Mouse (Mus musculus): Measurements from ENCODE around the gene Gid8. TPM values are rescaled to one million over a fixed set of nuclear protein-coding genes. Genes with fewer than 3 reads are reported as not detected.

Gene Gid8
- polyA plus RNA-seq (2012; rRNA removed): 33.3 and 35.4 TPM in 2 replicates

DNA sequence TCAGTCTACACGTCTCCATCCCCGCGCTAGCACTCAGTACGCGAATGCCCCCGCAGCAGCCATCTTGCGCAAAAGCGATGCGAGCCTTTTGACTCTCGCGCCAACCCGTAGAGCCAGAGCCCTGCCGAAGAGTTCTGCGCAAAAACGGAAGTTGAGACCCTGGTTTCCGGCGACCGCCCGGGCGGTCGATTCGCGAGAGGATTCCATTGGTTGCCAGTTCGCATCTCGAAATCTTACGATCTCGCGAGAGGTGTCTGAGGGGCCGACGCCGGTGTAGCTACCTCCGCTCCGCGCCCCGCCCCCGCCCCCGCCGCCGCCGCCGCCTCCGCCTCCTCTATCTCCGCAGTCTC lies at the start of gene Gid8, which contains the start of gene Dido1:
Gene Gid8, plus strand, starts transcription at position 195 of the 350 bp plus-strand sequence.
Gene Dido1, minus strand, starts transcription at position 77 of the 350 bp plus-strand sequence.
- Histone ChIP-seq H3K27ac (ENCODE audit: insufficient read depth, low read depth, low read length) (peak within 1 kb of the TSS; percentile 79), H3K4me1 (ENCODE audit: control insufficient read depth, insufficient read depth, low read length) (peaks cover 18% of the 10 kb centered on the region), H3K4me3 (ENCODE audit: insufficient read depth, low read depth, low read length) (peak within 1 kb of the TSS; percentile 78), H3K27me3 (replicated peaks; ENCODE audit: control insufficient read depth, insufficient read depth, low read length) (no peaks in the 10 kb centered on the region), H3K36me3 (ENCODE audit: control insufficient read depth, insufficient read depth, low read length) (peaks cover 1% of the 10 kb centered on the region; the same call in 1 of the 2 replicates)
- TF ChIP-seq POLR2A (IDR thresholded peaks at IDR 0.05; ENCODE audit: low read depth, low read length) (peak; percentile 44), CTCF (conservative IDR thresholded peaks at IDR 0.05; ENCODE audit: insufficient read depth, insufficient read length, low read depth, low read length) (no peak)
- under 1% methylated on average over 43 of the region's 43 CpGs for WGBS
- DNase-seq: peak; percentile 99

DNA sequence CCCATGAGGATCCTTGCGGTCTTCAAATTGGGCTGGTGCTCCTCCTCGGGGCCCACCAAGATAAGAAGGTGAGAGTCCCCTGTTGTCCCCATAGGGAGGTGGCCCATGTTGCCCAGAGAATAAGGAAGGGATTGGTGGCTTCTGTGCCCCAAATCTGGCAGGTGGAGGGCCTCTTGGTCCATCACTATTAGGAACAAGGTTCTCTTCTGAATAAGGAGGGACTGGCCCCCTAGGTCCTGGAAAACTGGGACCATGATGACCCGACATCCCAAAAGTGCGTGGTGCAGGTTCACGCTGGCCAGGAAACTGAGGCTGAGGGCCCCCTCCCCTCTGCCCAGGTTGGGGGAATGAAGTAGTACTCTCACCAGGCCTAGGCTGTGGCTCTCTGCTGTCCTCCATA lies 49.4 kb upstream of the Gid8 start:
- Histone ChIP-seq H3K27me3 (replicated peaks; ENCODE audit: control insufficient read depth, insufficient read depth, low read length) (no peaks in the 10 kb centered on the region), H3K27ac (ENCODE audit: insufficient read depth, low read depth, low read length) (no peak overlapping the region), H3K4me1 (ENCODE audit: control insufficient read depth, insufficient read depth, low read length) (no peaks in the 10 kb centered on the region), H3K36me3 (ENCODE audit: control insufficient read depth, insufficient read depth, low read length) (no peaks in the 10 kb centered on the region), H3K4me3 (ENCODE audit: insufficient read depth, low read depth, low read length) (no peak overlapping the region)
- DNase-seq: no peak
- TF ChIP-seq POLR2A (IDR thresholded peaks at IDR 0.05; ENCODE audit: low read depth, low read length): no peak
- TF ChIP-seq CTCF (conservative IDR thresholded peaks at IDR 0.05; ENCODE audit: insufficient read depth, insufficient read length, low read depth, low read length): no peak
- 93% methylated on average over 5 of the region's 5 CpGs for WGBS

DNA sequence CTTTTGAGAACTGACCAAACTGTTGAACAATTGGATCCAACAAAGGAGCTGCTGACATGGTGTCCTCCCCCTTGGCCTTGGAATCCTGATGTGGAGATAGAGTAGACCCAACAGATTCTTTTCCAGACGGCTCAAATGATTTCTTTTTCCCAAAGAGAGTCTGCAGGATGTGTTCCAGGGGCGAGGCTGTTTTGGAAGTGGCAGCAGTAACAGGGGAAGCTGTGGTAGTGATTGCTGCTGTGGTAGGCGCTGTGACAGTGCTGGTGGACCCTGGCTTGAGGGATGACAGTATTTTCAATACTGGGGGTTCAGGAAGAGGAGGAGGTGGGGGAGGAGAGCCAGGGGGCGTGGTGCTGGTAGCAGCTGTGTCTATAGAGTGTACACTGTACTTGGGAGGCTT lies 47.9 kb upstream of the Gid8 start:
- no peak overlapping the region for H3K4me3 ChIP-seq (ENCODE audit: insufficient read depth, low read depth, low read length)
- H3K27ac ChIP-seq (ENCODE audit: insufficient read depth, low read depth, low read length): no peak overlapping the region
- TF ChIP-seq CTCF (conservative IDR thresholded peaks at IDR 0.05; ENCODE audit: insufficient read depth, insufficient read length, low read depth, low read length) (no peak), POLR2A (IDR thresholded peaks at IDR 0.05; ENCODE audit: low read depth, low read length) (no peak)
- no peaks in the 10 kb centered on the region for H3K27me3 ChIP-seq (replicated peaks; ENCODE audit: control insufficient read depth, insufficient read depth, low read length)
- 78% methylated on average over 4 of the region's 4 CpGs for WGBS
- H3K36me3 ChIP-seq (ENCODE audit: control insufficient read depth, insufficient read depth, low read length): no peaks in the 10 kb centered on the region
- DNase-seq: no peak
- H3K4me1 ChIP-seq (ENCODE audit: control insufficient read depth, insufficient read depth, low read length): no peaks in the 10 kb centered on the region

DNA sequence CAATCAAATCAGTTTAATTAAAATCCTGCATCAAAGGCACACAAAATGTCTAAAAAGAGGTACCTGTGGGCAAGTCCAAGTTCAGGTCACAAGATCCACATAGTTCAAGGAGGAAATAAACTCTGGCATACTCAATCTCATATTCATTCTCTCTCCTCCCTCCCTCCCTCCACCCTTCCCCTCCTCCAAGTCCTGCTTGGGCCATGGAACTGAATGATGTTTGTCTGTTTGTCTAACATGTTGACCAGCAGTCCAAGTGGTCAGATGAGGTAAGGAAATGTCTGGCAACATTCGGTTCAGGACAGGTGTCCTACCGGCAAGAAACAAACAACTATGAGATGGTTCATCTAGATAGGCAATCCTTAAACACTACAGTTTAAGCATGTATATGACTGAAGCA lies 33.2 kb upstream of the Gid8 start:
- H3K4me3 ChIP-seq (ENCODE audit: insufficient read depth, low read depth, low read length): no peak overlapping the region
- no peak overlapping the region for H3K27ac ChIP-seq (ENCODE audit: insufficient read depth, low read depth, low read length)
- peaks cover 5% of the 10 kb centered on the region for H3K36me3 ChIP-seq (ENCODE audit: control insufficient read depth, insufficient read depth, low read length)
- H3K27me3 ChIP-seq (replicated peaks; ENCODE audit: control insufficient read depth, insufficient read depth, low read length): no peaks in the 10 kb centered on the region
- no peak for DNase-seq
- TF ChIP-seq POLR2A (IDR thresholded peaks at IDR 0.05; ENCODE audit: low read depth, low read length) (no peak), CTCF (conservative IDR thresholded peaks at IDR 0.05; ENCODE audit: insufficient read depth, insufficient read length, low read depth, low read length) (no peak; the same call in 1 of the 2 replicates)
- 72% methylated on average over 2 of the region's 2 CpGs for WGBS
- no peaks in the 10 kb centered on the region for H3K4me1 ChIP-seq (ENCODE audit: control insufficient read depth, insufficient read depth, low read length)

DNA sequence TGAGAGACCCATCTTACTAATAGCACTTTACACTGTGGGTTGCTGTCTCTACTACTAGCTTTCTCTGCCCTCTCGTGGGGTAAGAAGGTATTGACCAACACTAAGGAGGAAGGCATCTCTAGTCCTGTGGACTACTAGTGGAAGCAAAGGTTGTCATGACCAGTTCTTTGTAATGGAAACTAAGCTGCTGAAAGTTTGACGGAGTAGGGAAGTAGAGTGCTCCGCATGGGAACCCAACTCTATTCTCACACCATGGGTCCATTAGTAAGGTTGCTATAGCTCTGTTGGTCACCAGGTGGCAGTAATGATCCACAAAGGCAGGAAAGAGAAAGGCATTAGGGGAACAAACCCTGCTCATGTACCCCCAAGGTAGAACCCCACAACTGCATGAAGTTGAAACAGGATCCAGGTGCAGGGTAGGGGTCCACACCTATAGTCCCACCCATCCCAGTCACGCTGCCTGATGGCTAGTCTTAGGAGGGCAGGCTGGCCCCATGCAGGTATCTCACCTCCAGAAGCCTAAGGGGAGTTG lies 31.2 kb upstream of the Gid8 start:
- TF ChIP-seq POLR2A (IDR thresholded peaks at IDR 0.05; ENCODE audit: low read depth, low read length) (no peak), CTCF (conservative IDR thresholded peaks at IDR 0.05; ENCODE audit: insufficient read depth, insufficient read length, low read depth, low read length) (peak; percentile 65)
- peak; percentile 78 for DNase-seq
- no peaks in the 10 kb centered on the region for H3K4me1 ChIP-seq (ENCODE audit: control insufficient read depth, insufficient read depth, low read length)
- WGBS: 13% methylated on average over 4 of the region's 4 CpGs
- H3K27ac ChIP-seq (ENCODE audit: insufficient read depth, low read depth, low read length): no peak overlapping the region
- no peaks in the 10 kb centered on the region for H3K27me3 ChIP-seq (replicated peaks; ENCODE audit: control insufficient read depth, insufficient read depth, low read length)
- H3K4me3 ChIP-seq (ENCODE audit: insufficient read depth, low read depth, low read length): no peak overlapping the region
- peaks cover 5% of the 10 kb centered on the region for H3K36me3 ChIP-seq (ENCODE audit: control insufficient read depth, insufficient read depth, low read length)

DNA sequence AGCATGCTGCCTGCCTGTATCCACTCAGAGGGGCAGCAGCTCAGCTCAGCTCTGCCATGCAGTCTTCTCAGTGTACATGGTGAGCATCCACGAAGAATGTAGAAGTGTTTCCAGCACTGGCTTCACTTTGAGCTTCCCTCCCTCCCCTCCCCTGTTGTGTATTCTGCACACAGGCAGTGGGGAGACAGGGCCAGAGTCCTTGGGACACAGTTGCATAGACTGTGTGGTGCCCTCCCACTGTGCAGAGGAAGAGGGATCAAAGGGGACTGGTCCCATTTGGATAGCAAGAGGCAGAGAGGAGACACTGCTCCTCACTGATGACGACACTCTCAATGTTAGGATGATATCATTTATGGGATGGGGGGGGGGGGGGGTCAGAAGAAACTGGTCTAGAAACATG lies 28.7 kb upstream of the Gid8 start:
- Histone ChIP-seq H3K27me3 (replicated peaks; ENCODE audit: control insufficient read depth, insufficient read depth, low read length) (no peaks in the 10 kb centered on the region), H3K27ac (ENCODE audit: insufficient read depth, low read depth, low read length) (no peak overlapping the region), H3K4me1 (ENCODE audit: control insufficient read depth, insufficient read depth, low read length) (no peaks in the 10 kb centered on the region), H3K36me3 (ENCODE audit: control insufficient read depth, insufficient read depth, low read length) (peaks cover 11% of the 10 kb centered on the region), H3K4me3 (ENCODE audit: insufficient read depth, low read depth, low read length) (no peak overlapping the region)
- no peak for DNase-seq
- no peak for TF ChIP-seq POLR2A (IDR thresholded peaks at IDR 0.05; ENCODE audit: low read depth, low read length)
- TF ChIP-seq CTCF (conservative IDR thresholded peaks at IDR 0.05; ENCODE audit: insufficient read depth, insufficient read length, low read depth, low read length): no peak
- 47% methylated on average over 2 of the region's 2 CpGs for WGBS

DNA sequence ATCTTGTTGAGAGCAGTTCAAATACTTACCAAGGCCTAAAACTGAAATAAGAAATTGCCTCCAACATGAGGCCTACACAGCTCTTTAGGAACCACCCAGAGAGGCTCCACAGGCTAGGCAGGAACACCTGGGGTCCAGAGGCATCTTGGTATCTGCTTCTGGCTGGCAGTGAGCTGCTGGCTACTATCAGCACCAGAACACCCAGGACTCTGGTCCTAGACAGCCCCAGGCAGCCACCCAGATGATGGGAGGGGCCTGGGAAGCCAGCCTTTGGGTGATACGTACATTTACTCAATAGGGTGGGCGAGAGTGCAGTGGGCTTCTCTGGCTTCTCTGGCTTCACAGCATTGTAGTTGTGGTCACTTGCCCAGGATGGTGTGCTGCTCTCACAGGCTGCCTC lies 26.4 kb upstream of the Gid8 start:
- 89% methylated on average over 2 of the region's 2 CpGs for WGBS
- no peak overlapping the region for H3K4me3 ChIP-seq (ENCODE audit: insufficient read depth, low read depth, low read length)
- H3K27me3 ChIP-seq (replicated peaks; ENCODE audit: control insufficient read depth, insufficient read depth, low read length): no peaks in the 10 kb centered on the region
- no peak for DNase-seq
- H3K36me3 ChIP-seq (ENCODE audit: control insufficient read depth, insufficient read depth, low read length): peaks cover 15% of the 10 kb centered on the region
- no peak for TF ChIP-seq POLR2A (IDR thresholded peaks at IDR 0.05; ENCODE audit: low read depth, low read length)
- TF ChIP-seq CTCF (conservative IDR thresholded peaks at IDR 0.05; ENCODE audit: insufficient read depth, insufficient read length, low read depth, low read length): no peak
- no peaks in the 10 kb centered on the region for H3K4me1 ChIP-seq (ENCODE audit: control insufficient read depth, insufficient read depth, low read length)
- no peak overlapping the region for H3K27ac ChIP-seq (ENCODE audit: insufficient read depth, low read depth, low read length)

All from kidney, adult 2 months (tissue).